Mouse (Mus musculus): ENCODE measurements at regions not wholly inside any gene's neighbourhood (a gene's known extent, or its start where the extent isn't known, plus 50 kb on each side); places are given as distances from the start of the nearest gene placed in this dataset.

- ATAC-seq (replicated peaks; ENCODE audit: insufficient number of reproducible peaks, low FRiP score, low TSS enrichment, low read depth) = no peak
Observed at GRCm38 (mm10) chr9:30141186-30141585, 178.2 kb upstream of the Ntm start.

DNA sequence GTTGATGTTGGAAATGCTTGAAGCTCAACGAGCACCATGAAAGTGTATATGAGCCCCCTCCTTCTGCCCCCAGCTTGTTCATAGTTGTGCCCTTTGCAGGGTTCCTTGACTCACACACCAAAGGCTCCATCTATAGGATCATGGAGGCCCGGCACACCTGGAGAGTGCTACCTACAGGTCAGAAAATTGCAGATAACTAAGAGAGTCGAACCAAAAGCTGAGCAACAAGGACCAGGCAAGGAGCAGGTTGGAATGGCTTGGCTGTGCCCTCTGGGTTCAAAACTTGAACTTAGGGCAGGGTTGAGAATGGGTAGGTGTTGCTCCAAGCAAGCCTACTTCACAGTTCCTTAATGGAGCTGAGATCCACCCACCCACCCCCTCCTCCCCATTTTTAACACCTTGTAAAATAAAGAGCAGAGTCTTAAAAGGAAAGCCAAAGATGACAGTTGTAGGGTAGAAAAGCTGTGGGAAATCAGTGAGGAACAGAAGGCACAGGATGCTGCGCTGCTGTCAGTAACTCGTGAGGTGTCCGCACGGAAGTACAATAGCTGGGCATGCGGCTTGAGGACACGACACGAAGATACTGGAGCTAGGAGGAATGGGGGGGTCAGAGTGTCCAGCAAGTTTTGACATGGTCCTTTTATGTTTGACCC is 180.0 kb upstream of the Ntm start:
- Histone ChIP-seq H3K27ac (replicated peaks; ENCODE audit: low read depth, low read length) (no peak overlapping the region), H3K36me3 (replicated peaks; ENCODE audit: control insufficient read depth, insufficient read depth, low read depth, low read length) (no peaks in the 10 kb centered on the region), H3K4me2 (ENCODE audit: low read depth, low read length) (no peak overlapping the region), H3K9me3 (replicated peaks; ENCODE audit: control insufficient read depth, low read length) (no peaks in the 10 kb centered on the region), H3K4me3 (ENCODE audit: low read depth, low read length) (no peak overlapping the region), H3K4me1 (ENCODE audit: control insufficient read depth, insufficient read depth, low read length) (no peaks in the 10 kb centered on the region), H3K9ac (replicated peaks; ENCODE audit: low read length) (no peak overlapping the region), H3K27me3 (ENCODE audit: control insufficient read depth, insufficient read depth, low read length) (no peaks in the 10 kb centered on the region)
- WGBS = 89% methylated on average over 10 of the region's 10 CpGs
- ATAC-seq (replicated peaks; ENCODE audit: insufficient number of reproducible peaks, low FRiP score, low TSS enrichment, low read depth) = no peak
- DNase-seq (ENCODE audit: low spot score) = no peak

More at GRCm38 (mm10) chr9:30141186-30141585, 178.2 kb upstream of the Ntm start:
- Histone ChIP-seq H3K4me2 (ENCODE audit: low read depth, low read length) (no peak overlapping the region), H3K4me1 (ENCODE audit: control insufficient read depth, insufficient read depth, low read length) (no peaks in the 10 kb centered on the region), H3K36me3 (replicated peaks; ENCODE audit: control insufficient read depth, insufficient read depth, low read depth, low read length) (no peaks in the 10 kb centered on the region), H3K27ac (replicated peaks; ENCODE audit: low read depth, low read length) (no peak overlapping the region), H3K27me3 (ENCODE audit: control insufficient read depth, insufficient read depth, low read length) (no peaks in the 10 kb centered on the region), H3K4me3 (ENCODE audit: low read depth, low read length) (no peak overlapping the region), H3K9ac (replicated peaks; ENCODE audit: low read length) (no peak overlapping the region), H3K9me3 (replicated peaks; ENCODE audit: control insufficient read depth, low read length) (no peaks in the 10 kb centered on the region)
- WGBS = 88% methylated on average over 3 of the region's 3 CpGs
- no peak for DNase-seq (ENCODE audit: low spot score)

DNA sequence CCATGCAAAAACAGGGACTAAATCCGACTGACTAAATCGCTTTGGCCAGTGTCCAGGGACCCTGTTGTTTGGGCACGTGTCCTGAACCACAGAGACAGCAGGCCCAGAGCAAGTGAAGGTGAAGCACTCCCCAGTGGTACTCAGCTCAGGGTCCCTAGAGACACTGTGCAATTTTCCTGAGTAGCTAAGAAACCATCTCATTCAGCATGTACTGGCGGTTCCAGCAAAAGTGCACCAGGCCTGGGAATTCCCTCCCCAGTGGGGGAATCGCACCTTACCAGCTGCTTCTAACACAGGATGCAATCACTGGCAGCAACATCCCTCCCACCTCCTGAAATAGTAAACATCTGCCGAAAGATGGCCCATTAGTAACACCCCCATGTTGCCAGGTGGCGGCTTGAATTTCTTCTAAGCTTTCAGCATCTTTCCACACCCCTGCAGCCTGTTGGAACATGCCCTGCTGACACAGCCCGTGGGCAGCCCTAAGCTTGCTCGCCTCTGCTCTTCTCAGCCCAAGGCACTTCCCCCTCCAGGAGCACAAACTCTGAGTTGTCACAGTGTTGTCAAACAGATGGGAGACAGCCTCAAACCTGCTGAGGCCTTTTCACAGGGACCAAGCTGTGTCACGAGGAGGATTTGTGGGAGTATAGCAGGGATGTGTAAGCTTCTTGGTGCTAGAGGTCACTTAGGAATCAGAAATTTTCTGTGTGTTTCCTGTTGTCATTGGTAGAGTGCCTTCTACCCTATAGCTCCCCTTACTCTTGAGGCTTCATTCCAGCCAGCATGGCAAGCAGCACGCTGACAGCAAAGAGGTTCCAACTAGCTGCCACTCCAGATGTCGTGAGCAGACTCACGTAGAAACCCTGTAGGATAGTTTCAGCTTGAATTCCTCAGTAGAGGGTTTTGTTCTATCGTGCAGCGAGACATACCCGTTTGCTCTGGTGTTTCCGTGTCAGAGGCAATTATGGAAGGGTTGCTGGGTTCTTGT is 186.8 kb upstream of the Ntm start:
- H3K9me3 ChIP-seq (replicated peaks; ENCODE audit: control insufficient read depth, low read length) = no peaks in the 10 kb centered on the region
- peak; percentile 59; the same call in 1 of the 2 replicates for ATAC-seq (replicated peaks; ENCODE audit: insufficient number of reproducible peaks, low FRiP score, low TSS enrichment, low read depth)
- H3K4me2 ChIP-seq (ENCODE audit: low read depth, low read length) = no peak overlapping the region
- H3K9ac ChIP-seq (replicated peaks; ENCODE audit: low read length) = no peak overlapping the region
- 42% methylated on average over 17 of the region's 17 CpGs for WGBS
- H3K4me1 ChIP-seq (ENCODE audit: control insufficient read depth, insufficient read depth, low read length) = no peaks in the 10 kb centered on the region; the same call in 1 of the 2 replicates
- no peak overlapping the region for H3K27ac ChIP-seq (replicated peaks; ENCODE audit: low read depth, low read length)
- H3K27me3 ChIP-seq (ENCODE audit: control insufficient read depth, insufficient read depth, low read length) = no peaks in the 10 kb centered on the region
- peak; percentile 63 for DNase-seq (ENCODE audit: low spot score)
- H3K4me3 ChIP-seq (ENCODE audit: low read depth, low read length) = no peak overlapping the region
- no peaks in the 10 kb centered on the region for H3K36me3 ChIP-seq (replicated peaks; ENCODE audit: control insufficient read depth, insufficient read depth, low read depth, low read length)

GRCm38 (mm10) chr9:30151173-30151572 is 188.2 kb upstream of the Ntm start:
- ATAC-seq (replicated peaks; ENCODE audit: insufficient number of reproducible peaks, low FRiP score, low TSS enrichment, low read depth) = no peak
- Histone ChIP-seq H3K9ac (replicated peaks; ENCODE audit: low read length) (no peak overlapping the region), H3K4me2 (ENCODE audit: low read depth, low read length) (no peak overlapping the region), H3K4me1 (ENCODE audit: control insufficient read depth, insufficient read depth, low read length) (no peaks in the 10 kb centered on the region; the same call in 1 of the 2 replicates), H3K27me3 (ENCODE audit: control insufficient read depth, insufficient read depth, low read length) (no peaks in the 10 kb centered on the region), H3K4me3 (ENCODE audit: low read depth, low read length) (no peak overlapping the region), H3K27ac (replicated peaks; ENCODE audit: low read depth, low read length) (no peak overlapping the region), H3K9me3 (replicated peaks; ENCODE audit: control insufficient read depth, low read length) (no peaks in the 10 kb centered on the region), H3K36me3 (replicated peaks; ENCODE audit: control insufficient read depth, insufficient read depth, low read depth, low read length) (no peaks in the 10 kb centered on the region)
- WGBS = 90% methylated on average over 1 of the region's 1 CpGs
- no peak for DNase-seq (ENCODE audit: low spot score)

GRCm38 (mm10) chr9:30166235-30166752 is 203.4 kb upstream of the Ntm start:
- Histone ChIP-seq H3K27me3 (ENCODE audit: control insufficient read depth, insufficient read depth, low read length) (no peaks in the 10 kb centered on the region), H3K9ac (replicated peaks; ENCODE audit: low read length) (no peak overlapping the region), H3K4me1 (ENCODE audit: control insufficient read depth, insufficient read depth, low read length) (no peaks in the 10 kb centered on the region), H3K27ac (replicated peaks; ENCODE audit: low read depth, low read length) (no peak overlapping the region), H3K36me3 (replicated peaks; ENCODE audit: control insufficient read depth, insufficient read depth, low read depth, low read length) (no peaks in the 10 kb centered on the region), H3K4me3 (ENCODE audit: low read depth, low read length) (no peak overlapping the region), H3K4me2 (ENCODE audit: low read depth, low read length) (no peak overlapping the region), H3K9me3 (replicated peaks; ENCODE audit: control insufficient read depth, low read length) (no peaks in the 10 kb centered on the region)
- 81% methylated on average over 13 of the region's 13 CpGs for WGBS
- DNase-seq (ENCODE audit: low spot score) = no peak
- ATAC-seq (replicated peaks; ENCODE audit: insufficient number of reproducible peaks, low FRiP score, low TSS enrichment, low read depth) = no peak

- Histone ChIP-seq H3K27ac (replicated peaks; ENCODE audit: low read depth, low read length) (no peak overlapping the region), H3K27me3 (ENCODE audit: control insufficient read depth, insufficient read depth, low read length) (no peaks in the 10 kb centered on the region), H3K9ac (replicated peaks; ENCODE audit: low read length) (no peak overlapping the region), H3K4me2 (ENCODE audit: low read depth, low read length) (no peak overlapping the region), H3K36me3 (replicated peaks; ENCODE audit: control insufficient read depth, insufficient read depth, low read depth, low read length) (no peaks in the 10 kb centered on the region), H3K4me1 (ENCODE audit: control insufficient read depth, insufficient read depth, low read length) (no peaks in the 10 kb centered on the region), H3K4me3 (ENCODE audit: low read depth, low read length) (no peak overlapping the region), H3K9me3 (replicated peaks; ENCODE audit: control insufficient read depth, low read length) (no peaks in the 10 kb centered on the region)
- WGBS = 33% methylated on average over 7 of the region's 7 CpGs
- peak; percentile 71 for DNase-seq (ENCODE audit: low spot score)
- no peak; the same call in 1 of the 2 replicates for ATAC-seq (replicated peaks; ENCODE audit: insufficient number of reproducible peaks, low FRiP score, low TSS enrichment, low read depth)
Observed at GRCm38 (mm10) chr9:30167223-30167622, 204.3 kb upstream of the Ntm start.

GRCm38 (mm10) chr9:30174646-30175045 is 211.7 kb upstream of the Ntm start:
- Histone ChIP-seq H3K4me2 (ENCODE audit: low read depth, low read length) (no peak overlapping the region), H3K4me3 (ENCODE audit: low read depth, low read length) (no peak overlapping the region), H3K9ac (replicated peaks; ENCODE audit: low read length) (no peak overlapping the region), H3K4me1 (ENCODE audit: control insufficient read depth, insufficient read depth, low read length) (no peaks in the 10 kb centered on the region), H3K9me3 (replicated peaks; ENCODE audit: control insufficient read depth, low read length) (no peaks in the 10 kb centered on the region), H3K27me3 (ENCODE audit: control insufficient read depth, insufficient read depth, low read length) (no peaks in the 10 kb centered on the region), H3K36me3 (replicated peaks; ENCODE audit: control insufficient read depth, insufficient read depth, low read depth, low read length) (no peaks in the 10 kb centered on the region), H3K27ac (replicated peaks; ENCODE audit: low read depth, low read length) (no peak overlapping the region)
- WGBS = 89% methylated on average over 6 of the region's 6 CpGs
- ATAC-seq (replicated peaks; ENCODE audit: insufficient number of reproducible peaks, low FRiP score, low TSS enrichment, low read depth) (no peak), DNase-seq (ENCODE audit: low spot score) (no peak)

- Histone ChIP-seq H3K9me3 (replicated peaks; ENCODE audit: control insufficient read depth, low read length) (no peaks in the 10 kb centered on the region), H3K9ac (replicated peaks; ENCODE audit: low read length) (no peak overlapping the region), H3K27me3 (ENCODE audit: control insufficient read depth, insufficient read depth, low read length) (no peaks in the 10 kb centered on the region), H3K36me3 (replicated peaks; ENCODE audit: control insufficient read depth, insufficient read depth, low read depth, low read length) (no peaks in the 10 kb centered on the region), H3K4me3 (ENCODE audit: low read depth, low read length) (no peak overlapping the region), H3K4me2 (ENCODE audit: low read depth, low read length) (no peak overlapping the region), H3K27ac (replicated peaks; ENCODE audit: low read depth, low read length) (no peak overlapping the region), H3K4me1 (ENCODE audit: control insufficient read depth, insufficient read depth, low read length) (no peaks in the 10 kb centered on the region)
- 85% methylated on average over 3 of the region's 3 CpGs for WGBS
- DNase-seq (ENCODE audit: low spot score) (no peak), ATAC-seq (replicated peaks; ENCODE audit: insufficient number of reproducible peaks, low FRiP score, low TSS enrichment, low read depth) (no peak)
Observed at GRCm38 (mm10) chr9:30175376-30175775, 212.4 kb upstream of the Ntm start.

Data from embryonic facial prominence, embryonic 11.5 days (tissue).